Mouse (Mus musculus): ENCODE data around the gene Wdr26. TPM values are rescaled to one million over a fixed set of nuclear protein-coding genes. Genes with fewer than 3 reads are reported as not detected.

Wdr26 gene
- polyA plus RNA-seq, 1 experiment from 2014 or later, result 50.1 TPM

DNA sequence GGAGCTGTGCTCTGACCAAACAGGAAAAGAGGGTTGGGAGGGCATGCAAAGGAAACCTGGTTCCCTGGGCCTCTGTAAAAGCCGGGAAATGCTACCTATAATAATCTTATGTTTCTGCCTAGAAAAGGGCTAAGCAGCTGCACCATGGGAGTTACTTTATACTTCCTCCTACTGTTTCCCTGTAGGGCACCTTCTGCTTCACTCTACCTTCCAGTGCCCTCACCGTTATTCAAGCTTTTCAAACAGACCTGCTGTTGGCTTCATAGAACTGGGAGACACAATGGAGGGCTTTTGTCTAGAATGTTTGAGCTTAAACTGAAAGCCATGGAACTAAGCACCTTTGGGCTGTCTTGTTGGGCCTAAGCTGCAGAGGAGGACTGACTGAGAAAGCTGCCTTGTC is 44.0 kb downstream of the Wdr26 start:
- H3K4me3 ChIP-seq (ENCODE audit: low read depth, low read length), result no peak overlapping the region
- H3K27me3 ChIP-seq (ENCODE audit: control insufficient read depth, insufficient read depth, low read length), result no peaks in the 10 kb centered on the region
- H3K4me2 ChIP-seq (replicated peaks; ENCODE audit: low read depth, low read length), result no peak overlapping the region
- 90% methylated on average over 2 of the region's 2 CpGs for WGBS
- no peak for ATAC-seq (ENCODE audit: low FRiP score)
- no peaks in the 10 kb centered on the region for H3K4me1 ChIP-seq (replicated peaks; ENCODE audit: control insufficient read depth, insufficient read depth, low read length)
- H3K27ac ChIP-seq (ENCODE audit: low read depth, low read length), result no peak overlapping the region
- peaks cover 8% of the 10 kb centered on the region for H3K36me3 ChIP-seq (ENCODE audit: control insufficient read depth, insufficient read depth, low read length)
- H3K9me3 ChIP-seq (ENCODE audit: control insufficient read depth, low read length), result no peaks in the 10 kb centered on the region
- DNase-seq (ENCODE audit: low spot score), result no peak
- no peak overlapping the region for H3K9ac ChIP-seq (ENCODE audit: low read depth, low read length)

DNA sequence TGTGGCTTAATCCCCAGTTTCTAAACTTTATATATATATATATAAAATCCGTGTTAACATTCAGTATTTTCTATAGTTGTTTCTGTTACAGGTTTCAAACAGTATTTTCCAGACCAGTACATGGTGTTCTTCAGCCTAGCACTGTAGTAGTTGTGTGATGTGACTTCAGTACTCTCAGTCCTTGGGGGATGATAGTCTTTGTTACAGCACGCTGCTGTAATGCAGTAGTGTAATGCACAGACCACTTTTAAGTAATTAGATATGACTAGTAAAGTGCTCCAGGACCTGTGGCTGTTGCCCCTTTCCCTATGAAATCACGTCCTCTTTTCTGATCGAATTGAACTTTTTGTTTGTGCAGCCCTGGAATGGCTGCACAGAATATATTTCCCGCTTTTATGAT is 60.3 kb downstream of the Wdr26 start:
- Histone ChIP-seq H3K27ac (ENCODE audit: low read depth, low read length) (peak overlapping the region; percentile 78; the same call in 1 of the 2 replicates), H3K9me3 (ENCODE audit: control insufficient read depth, low read length) (no peaks in the 10 kb centered on the region), H3K4me2 (replicated peaks; ENCODE audit: low read depth, low read length) (peak overlapping the region; percentile 71), H3K4me1 (replicated peaks; ENCODE audit: control insufficient read depth, insufficient read depth, low read length) (0 out of 2 replicates have a peak, but pooled peaks cover 3% of the 10 kb centered on the region), H3K4me3 (ENCODE audit: low read depth, low read length) (peak overlapping the region; percentile 80), H3K9ac (ENCODE audit: low read depth, low read length) (peak overlapping the region; percentile 88), H3K36me3 (ENCODE audit: control insufficient read depth, insufficient read depth, low read length) (no peaks in the 10 kb centered on the region), H3K27me3 (ENCODE audit: control insufficient read depth, insufficient read depth, low read length) (no peaks in the 10 kb centered on the region)
- 46% methylated on average over 5 of the region's 5 CpGs for WGBS
- no peak for ATAC-seq (ENCODE audit: low FRiP score)
- no peak for DNase-seq (ENCODE audit: low spot score)

DNA sequence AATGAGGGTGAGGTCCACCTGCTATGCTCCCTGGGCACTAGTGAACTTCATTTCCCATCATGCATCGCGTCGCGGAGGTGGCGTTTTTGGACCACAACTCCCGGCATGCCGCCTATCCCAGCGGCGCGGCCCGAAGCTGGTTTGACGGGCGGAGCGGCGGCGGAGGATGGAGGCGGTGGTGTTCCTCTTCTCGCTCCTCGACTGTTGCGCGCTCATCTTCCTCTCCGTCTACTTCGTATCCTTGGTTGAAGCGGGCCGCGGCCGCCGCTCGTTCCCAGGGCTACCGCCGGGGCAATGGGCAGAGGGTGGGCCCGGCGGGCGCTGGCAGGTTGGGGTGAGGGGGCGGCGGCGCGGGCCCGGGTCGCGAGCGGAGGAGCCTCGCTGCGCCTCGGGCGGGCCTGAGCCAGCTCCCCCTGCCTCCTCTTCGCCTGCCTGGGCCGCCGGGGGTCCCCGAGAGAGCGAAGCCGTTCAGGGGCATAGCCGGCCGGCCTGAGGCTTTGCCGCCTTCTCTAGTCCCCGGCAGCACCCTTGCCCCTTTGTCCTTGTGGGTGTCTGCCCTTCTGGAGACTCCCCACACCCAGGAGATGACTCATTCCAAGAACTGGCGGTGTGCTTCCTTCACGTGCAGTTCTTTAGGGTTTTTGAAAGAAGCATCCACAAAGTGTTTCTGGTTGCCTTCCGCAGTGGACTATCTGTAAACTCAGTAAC is 60.8 kb downstream of the Wdr26 start:
- peak overlapping the region; percentile 71 for H3K4me2 ChIP-seq (replicated peaks; ENCODE audit: low read depth, low read length)
- ATAC-seq (ENCODE audit: low FRiP score), result peak; percentile 92
- H3K9me3 ChIP-seq (ENCODE audit: control insufficient read depth, low read length), result no peaks in the 10 kb centered on the region
- WGBS, result under 1% methylated on average over 55 of the region's 59 CpGs
- H3K4me1 ChIP-seq (replicated peaks; ENCODE audit: control insufficient read depth, insufficient read depth, low read length), result 0 out of 2 replicates have a peak, but pooled peaks cover 3% of the 10 kb centered on the region
- H3K4me3 ChIP-seq (ENCODE audit: low read depth, low read length), result peak overlapping the region; percentile 80
- H3K27ac ChIP-seq (ENCODE audit: low read depth, low read length), result peak overlapping the region; percentile 78
- H3K36me3 ChIP-seq (ENCODE audit: control insufficient read depth, insufficient read depth, low read length), result no peaks in the 10 kb centered on the region
- no peaks in the 10 kb centered on the region for H3K27me3 ChIP-seq (ENCODE audit: control insufficient read depth, insufficient read depth, low read length)
- peak; percentile 96 for DNase-seq (ENCODE audit: low spot score)
- H3K9ac ChIP-seq (ENCODE audit: low read depth, low read length), result peak overlapping the region; percentile 88

DNA sequence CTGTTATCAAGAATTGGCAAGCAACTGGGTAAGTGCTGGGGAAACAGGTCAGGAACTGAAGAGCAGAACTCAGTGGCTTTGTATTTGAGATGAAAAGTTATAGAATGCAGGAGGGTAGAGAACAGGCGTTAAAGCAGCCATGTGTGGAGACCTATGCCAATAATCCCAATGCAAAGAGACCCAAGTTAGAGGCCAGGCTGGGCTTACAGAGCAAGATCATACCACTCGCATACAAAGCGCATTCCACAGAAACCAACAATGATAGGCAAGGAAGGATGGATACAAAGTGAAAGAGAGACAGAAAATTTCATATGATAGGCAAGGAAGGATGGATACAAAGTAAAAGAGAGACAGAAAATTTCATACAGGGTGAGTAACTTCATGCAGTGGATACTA is 61.4 kb downstream of the Wdr26 start:
- no peaks in the 10 kb centered on the region for H3K9me3 ChIP-seq (ENCODE audit: control insufficient read depth, low read length)
- no peak overlapping the region for H3K4me2 ChIP-seq (replicated peaks; ENCODE audit: low read depth, low read length)
- WGBS, result 64% methylated on average over 3 of the region's 3 CpGs
- no peaks in the 10 kb centered on the region for H3K27me3 ChIP-seq (ENCODE audit: control insufficient read depth, insufficient read depth, low read length)
- H3K9ac ChIP-seq (ENCODE audit: low read depth, low read length), result no peak overlapping the region; the same call in 1 of the 2 replicates
- DNase-seq (ENCODE audit: low spot score) (no peak), ATAC-seq (ENCODE audit: low FRiP score) (peak; percentile 45)
- no peaks in the 10 kb centered on the region for H3K36me3 ChIP-seq (ENCODE audit: control insufficient read depth, insufficient read depth, low read length)
- H3K4me1 ChIP-seq (replicated peaks; ENCODE audit: control insufficient read depth, insufficient read depth, low read length), result 0 out of 2 replicates have a peak, but pooled peaks cover 3% of the 10 kb centered on the region
- peak overlapping the region; percentile 80 for H3K4me3 ChIP-seq (ENCODE audit: low read depth, low read length)
- no peak overlapping the region for H3K27ac ChIP-seq (ENCODE audit: low read depth, low read length)

DNA sequence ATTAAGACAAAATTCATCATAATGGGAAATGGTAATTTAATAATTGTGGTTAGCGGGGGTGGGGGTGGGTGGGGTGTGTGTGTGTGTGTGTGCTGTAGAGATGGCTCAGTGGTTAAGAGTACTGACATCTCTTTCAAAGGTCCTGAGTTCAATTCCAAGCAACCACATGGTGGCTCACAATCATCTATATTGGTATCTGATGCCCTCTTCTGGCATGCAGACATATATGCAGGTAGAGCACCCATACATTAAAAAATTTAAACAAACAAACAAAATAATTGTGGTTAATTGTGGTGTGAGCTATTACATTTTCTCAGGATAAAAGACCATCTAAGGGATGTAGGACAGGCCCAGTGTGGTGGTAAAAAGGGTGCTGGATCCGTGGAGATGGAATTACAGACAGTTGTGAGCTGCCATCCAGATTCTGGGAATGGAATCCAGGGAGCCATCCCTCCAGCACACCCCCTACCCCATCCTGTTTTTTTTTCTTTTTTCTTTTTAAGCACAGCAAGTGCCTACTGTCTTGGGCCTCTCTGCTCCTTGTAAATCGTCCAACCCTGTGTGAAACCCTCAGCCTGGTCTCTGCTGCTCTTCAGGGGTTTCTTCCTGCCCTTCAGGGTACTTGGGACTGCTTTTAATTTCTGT is 62.3 kb downstream of the Wdr26 start:
- Histone ChIP-seq H3K4me1 (replicated peaks; ENCODE audit: control insufficient read depth, insufficient read depth, low read length) (peaks cover 3% of the 10 kb centered on the region; the same call in 1 of the 2 replicates), H3K36me3 (ENCODE audit: control insufficient read depth, insufficient read depth, low read length) (no peaks in the 10 kb centered on the region), H3K27ac (ENCODE audit: low read depth, low read length) (no peak overlapping the region), H3K27me3 (ENCODE audit: control insufficient read depth, insufficient read depth, low read length) (no peaks in the 10 kb centered on the region), H3K4me3 (ENCODE audit: low read depth, low read length) (no peak overlapping the region), H3K4me2 (replicated peaks; ENCODE audit: low read depth, low read length) (no peak overlapping the region), H3K9me3 (ENCODE audit: control insufficient read depth, low read length) (no peaks in the 10 kb centered on the region), H3K9ac (ENCODE audit: low read depth, low read length) (no peak overlapping the region)
- 76% methylated on average over 3 of the region's 3 CpGs for WGBS
- no peak for DNase-seq (ENCODE audit: low spot score)
- ATAC-seq (ENCODE audit: low FRiP score), result no peak

DNA sequence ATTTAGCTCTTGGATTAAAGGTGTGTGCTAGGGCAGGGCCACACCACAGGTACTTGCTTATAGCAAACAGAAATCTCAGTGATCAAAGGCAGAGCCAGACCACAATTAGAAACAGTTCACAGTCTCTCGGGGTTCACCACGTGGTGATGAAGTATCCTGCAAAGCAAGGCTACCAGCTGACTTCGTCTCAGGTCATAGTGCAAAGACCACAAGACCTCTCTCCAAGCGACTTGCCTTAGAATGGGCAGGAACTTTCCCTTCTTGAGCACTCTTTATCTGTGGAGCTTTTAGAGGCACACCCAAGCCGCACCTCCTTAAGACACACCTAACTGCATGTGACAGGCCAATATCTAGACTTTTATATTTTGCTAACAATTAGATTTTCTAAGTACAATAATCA is 63.3 kb downstream of the Wdr26 start:
- Histone ChIP-seq H3K36me3 (ENCODE audit: control insufficient read depth, insufficient read depth, low read length) (no peaks in the 10 kb centered on the region), H3K4me1 (replicated peaks; ENCODE audit: control insufficient read depth, insufficient read depth, low read length) (peaks cover 3% of the 10 kb centered on the region; the same call in 1 of the 2 replicates), H3K4me3 (ENCODE audit: low read depth, low read length) (no peak overlapping the region), H3K9ac (ENCODE audit: low read depth, low read length) (no peak overlapping the region), H3K4me2 (replicated peaks; ENCODE audit: low read depth, low read length) (no peak overlapping the region), H3K27ac (ENCODE audit: low read depth, low read length) (no peak overlapping the region), H3K27me3 (ENCODE audit: control insufficient read depth, insufficient read depth, low read length) (no peaks in the 10 kb centered on the region), H3K9me3 (ENCODE audit: control insufficient read depth, low read length) (no peaks in the 10 kb centered on the region)
- 68% methylated on average over 5 of the region's 5 CpGs for WGBS
- ATAC-seq (ENCODE audit: low FRiP score) (no peak), DNase-seq (ENCODE audit: low spot score) (no peak)

DNA sequence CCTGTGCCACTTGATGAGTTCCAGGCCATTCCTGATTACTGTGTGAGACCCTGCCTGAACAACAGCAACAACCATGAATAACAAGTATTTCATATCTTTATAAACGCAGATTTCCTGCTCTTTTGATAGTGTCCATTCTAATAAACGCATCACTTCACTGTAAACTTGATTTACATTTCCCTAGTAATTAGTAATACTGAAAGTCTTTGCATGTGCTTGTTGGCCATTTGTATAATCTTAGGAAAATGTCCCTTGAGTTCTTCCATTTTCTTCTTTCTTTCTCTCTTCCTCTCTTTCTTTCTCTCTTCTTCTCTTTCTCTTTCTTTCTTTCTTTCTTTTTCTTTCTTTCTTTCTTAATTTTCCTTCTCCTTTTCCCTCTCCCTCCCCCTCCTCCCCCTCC is 65.6 kb downstream of the Wdr26 start:
- 77% methylated on average over 2 of the region's 2 CpGs for WGBS
- H3K27ac ChIP-seq (ENCODE audit: low read depth, low read length), result no peak overlapping the region
- H3K36me3 ChIP-seq (ENCODE audit: control insufficient read depth, insufficient read depth, low read length), result no peaks in the 10 kb centered on the region
- H3K4me1 ChIP-seq (replicated peaks; ENCODE audit: control insufficient read depth, insufficient read depth, low read length), result no peaks in the 10 kb centered on the region; the same call in 1 of the 2 replicates
- no peak overlapping the region for H3K9ac ChIP-seq (ENCODE audit: low read depth, low read length)
- ATAC-seq (ENCODE audit: low FRiP score) (no peak), DNase-seq (ENCODE audit: low spot score) (no peak)
- no peaks in the 10 kb centered on the region for H3K9me3 ChIP-seq (ENCODE audit: control insufficient read depth, low read length)
- H3K27me3 ChIP-seq (ENCODE audit: control insufficient read depth, insufficient read depth, low read length), result no peaks in the 10 kb centered on the region
- H3K4me2 ChIP-seq (replicated peaks; ENCODE audit: low read depth, low read length), result no peak overlapping the region
- H3K4me3 ChIP-seq (ENCODE audit: low read depth, low read length), result no peak overlapping the region

DNA sequence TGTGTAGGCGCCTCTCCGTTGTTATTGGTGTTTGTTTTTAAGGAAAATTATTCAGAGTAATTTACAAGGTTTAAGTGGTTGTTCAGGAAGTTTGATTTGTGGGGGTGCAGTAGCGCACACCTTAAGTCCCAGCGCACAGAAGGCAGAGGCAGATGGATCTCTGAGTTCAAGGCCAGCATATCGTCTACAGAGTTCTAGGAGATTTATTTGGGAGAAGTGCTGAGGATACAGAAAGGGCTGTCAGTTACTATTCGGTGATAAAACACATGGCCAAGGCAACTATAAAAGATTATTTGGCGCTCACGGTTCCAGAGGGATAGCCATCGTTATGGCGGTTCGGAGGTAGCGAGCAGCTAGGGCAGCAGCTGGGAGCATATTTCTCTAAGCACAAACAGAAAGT is 66.8 kb downstream of the Wdr26 start:
- H3K27ac ChIP-seq (ENCODE audit: low read depth, low read length), result no peak overlapping the region
- ATAC-seq (ENCODE audit: low FRiP score), result no peak
- peak overlapping the region; percentile 91 for H3K4me3 ChIP-seq (ENCODE audit: low read depth, low read length)
- H3K9me3 ChIP-seq (ENCODE audit: control insufficient read depth, low read length), result no peaks in the 10 kb centered on the region
- H3K36me3 ChIP-seq (ENCODE audit: control insufficient read depth, insufficient read depth, low read length), result no peaks in the 10 kb centered on the region
- peak overlapping the region; percentile 65 for H3K4me2 ChIP-seq (replicated peaks; ENCODE audit: low read depth, low read length)
- no peaks in the 10 kb centered on the region for H3K27me3 ChIP-seq (ENCODE audit: control insufficient read depth, insufficient read depth, low read length)
- DNase-seq (ENCODE audit: low spot score), result no peak
- WGBS, result 23% methylated on average over 12 of the region's 12 CpGs
- H3K9ac ChIP-seq (ENCODE audit: low read depth, low read length), result peak overlapping the region; percentile 73
- H3K4me1 ChIP-seq (replicated peaks; ENCODE audit: control insufficient read depth, insufficient read depth, low read length), result no peaks in the 10 kb centered on the region; the same call in 1 of the 2 replicates

Measured in hindbrain, embryonic 11.5 days (tissue).